Mouse (Mus musculus) testis, adult 2 months (tissue): Measurements from ENCODE around the gene Extl1. TPM values are rescaled to one million over a fixed set of nuclear protein-coding genes. Genes with fewer than 3 reads are reported as not detected.

Experiments used
- H3K27ac ChIP-seq: fragments of 200-500 bp; 2 replicates; pipeline ENCODE4 v1.5.1; 2012; ENCODE audit warnings: low read depth, low read length; ENCODE audit not compliant: control insufficient read depth, insufficient read depth
- H3K27me3 ChIP-seq: fragments of 200-500 bp; 2 replicates; pipeline ENCODE4 v1.6.1; 2012; ENCODE audit warnings: mild to moderate bottlenecking, low read length, moderate library complexity; ENCODE audit not compliant: control insufficient read depth, insufficient read depth
- H3K36me3 ChIP-seq: fragments of 200-500 bp; 2 replicates; pipeline ENCODE4 v1.6.1; 2012; ENCODE audit warnings: mild to moderate bottlenecking, low read length; ENCODE audit not compliant: control insufficient read depth, insufficient read depth
- H3K4me1 ChIP-seq: fragments of 200-500 bp; 2 replicates; pipeline ENCODE4 v1.6.1; 2012; ENCODE audit warnings: low read length; ENCODE audit not compliant: control insufficient read depth, insufficient read depth
- H3K4me3 ChIP-seq: fragments of 200-500 bp; 2 replicates; pipeline ENCODE4 v1.5.1; 2012; ENCODE audit warnings: low read depth, mild to moderate bottlenecking, low read length, moderate library complexity, mixed read lengths; ENCODE audit not compliant: control insufficient read depth
- CTCF ChIP-seq: fragments of 200-500 bp; IDR thresholded peaks from 2 replicates; pipeline ENCODE4 v1.5.1; 2012; ENCODE audit warnings: low read depth, mild to moderate bottlenecking, inconsistent platforms, low read length, moderate library complexity; ENCODE audit not compliant: control insufficient read depth, insufficient read depth, insufficient replicate concordance
- POLR2A ChIP-seq: fragments of 200-500 bp; IDR thresholded peaks from 2 replicates; pipeline ENCODE4 v1.6.1; 2012; ENCODE audit warnings: low read depth, mild to moderate bottlenecking, inconsistent platforms, low read length, moderate library complexity; ENCODE audit not compliant: control insufficient read depth
- polyA plus RNA-seq: library from polyadenylated mRNA; depleted of rRNA; stranded (reverse); fragments of >200 nt; gene quantifications from 2 replicates; pipeline ENCODE4 v1.2.3, GENCODE M21; 2012

Gene Extl1
- polyA plus RNA-seq, 1 experiment = 0.25 TPM

DNA sequence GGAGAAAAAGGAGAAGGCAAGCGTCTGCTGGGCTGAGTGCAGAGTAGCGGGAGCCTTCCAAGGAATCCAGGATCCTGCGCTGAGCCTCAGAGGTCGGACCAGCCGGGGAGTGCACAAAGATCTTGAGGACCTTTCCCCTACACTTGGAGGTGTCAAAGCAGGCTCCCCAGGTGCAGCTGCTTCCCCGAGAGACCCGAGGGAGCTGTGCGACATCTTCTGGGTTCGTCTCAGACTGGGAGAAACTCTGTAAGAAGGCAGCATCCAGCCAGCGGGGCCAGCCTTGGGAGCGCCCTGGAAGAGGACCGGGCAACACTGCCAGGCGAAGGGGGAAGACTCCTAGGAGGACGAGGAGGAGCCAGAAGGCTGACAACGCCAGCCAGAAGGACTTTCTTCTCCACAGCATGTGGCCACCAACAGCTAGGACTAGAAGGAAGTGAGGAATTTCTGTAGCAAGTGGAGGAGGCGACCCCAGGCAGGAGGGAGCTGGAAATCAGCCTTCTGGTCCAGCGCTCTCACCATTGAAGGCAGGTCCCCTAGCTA is 12.3 kb downstream of the Extl1 start:
- H3K4me1 ChIP-seq = peaks cover 10% of the 10 kb centered on the region
- no peak overlapping the region for H3K27ac ChIP-seq
- no peak overlapping the region; the same call in 1 of the 2 replicates for H3K4me3 ChIP-seq
- TF ChIP-seq CTCF (no peak), POLR2A (no peak)
- no peaks in the 10 kb centered on the region for H3K36me3 ChIP-seq
- H3K27me3 ChIP-seq = no peaks in the 10 kb centered on the region; the same call in 1 of the 2 replicates

DNA sequence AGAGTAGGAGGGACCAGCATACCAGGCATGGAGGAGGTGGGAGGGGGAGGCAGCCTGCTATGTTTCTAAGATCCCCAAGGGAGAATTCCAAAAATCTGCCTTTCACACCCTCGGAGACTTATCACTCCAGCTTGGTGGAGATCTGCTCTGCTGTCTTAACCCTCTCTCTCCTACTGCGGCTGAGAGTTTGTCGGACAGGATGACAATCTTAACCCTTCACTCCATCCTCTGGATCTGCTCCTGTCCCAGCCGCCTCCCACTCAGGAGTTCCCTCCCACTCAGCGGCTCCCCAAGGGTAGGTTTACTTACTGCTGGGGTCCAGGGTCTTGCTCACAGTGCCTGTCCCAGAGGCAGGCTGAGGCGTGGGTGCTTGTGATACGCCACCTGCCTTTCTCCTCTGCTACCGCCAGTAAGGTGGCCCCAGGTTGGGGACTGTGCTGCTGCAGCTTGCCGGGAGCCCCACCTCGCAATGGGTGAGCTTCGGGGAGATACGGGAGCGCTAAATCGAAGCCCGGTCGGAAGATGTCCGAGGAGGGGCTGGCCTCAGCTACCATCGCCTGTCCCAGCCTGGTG is 12.9 kb downstream of the Extl1 start:
- no peaks in the 10 kb centered on the region; the same call in 1 of the 2 replicates for H3K27me3 ChIP-seq

DNA sequence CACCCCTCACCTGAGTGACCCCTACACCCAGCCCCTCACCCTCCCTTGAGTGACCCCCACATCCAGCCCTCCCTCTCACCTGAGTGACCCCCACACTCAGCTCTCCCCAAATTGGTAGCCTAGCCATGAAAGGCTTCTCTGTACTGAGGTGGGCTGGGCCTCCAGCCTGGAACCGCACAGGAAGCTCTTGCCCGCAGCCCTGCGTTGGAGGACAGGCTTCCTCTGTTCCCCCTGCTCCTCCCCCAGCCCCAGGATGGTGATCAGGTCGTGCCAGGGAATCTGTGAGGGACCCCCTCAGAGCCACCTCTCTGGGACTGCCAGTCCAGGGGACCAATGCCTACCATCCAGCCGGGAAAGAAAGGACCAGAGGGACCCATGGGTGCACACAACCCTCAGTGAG is 18.4 kb downstream of the Extl1 start:
- peaks cover 2% of the 10 kb centered on the region for H3K4me1 ChIP-seq
- TF ChIP-seq CTCF (no peak), POLR2A (no peak)
- H3K4me3 ChIP-seq = no peak overlapping the region
- H3K27me3 ChIP-seq = no peaks in the 10 kb centered on the region
- no peak overlapping the region for H3K27ac ChIP-seq
- H3K36me3 ChIP-seq = no peaks in the 10 kb centered on the region

More for the DNA sequence above, 12.9 kb downstream of the Extl1 start:
- H3K4me1 ChIP-seq = peaks cover 10% of the 10 kb centered on the region
- H3K4me3 ChIP-seq = no peak overlapping the region; the same call in 1 of the 2 replicates
- H3K36me3 ChIP-seq = no peaks in the 10 kb centered on the region
- TF ChIP-seq CTCF = no peak
- TF ChIP-seq POLR2A = no peak
- H3K27ac ChIP-seq = no peak overlapping the region

DNA sequence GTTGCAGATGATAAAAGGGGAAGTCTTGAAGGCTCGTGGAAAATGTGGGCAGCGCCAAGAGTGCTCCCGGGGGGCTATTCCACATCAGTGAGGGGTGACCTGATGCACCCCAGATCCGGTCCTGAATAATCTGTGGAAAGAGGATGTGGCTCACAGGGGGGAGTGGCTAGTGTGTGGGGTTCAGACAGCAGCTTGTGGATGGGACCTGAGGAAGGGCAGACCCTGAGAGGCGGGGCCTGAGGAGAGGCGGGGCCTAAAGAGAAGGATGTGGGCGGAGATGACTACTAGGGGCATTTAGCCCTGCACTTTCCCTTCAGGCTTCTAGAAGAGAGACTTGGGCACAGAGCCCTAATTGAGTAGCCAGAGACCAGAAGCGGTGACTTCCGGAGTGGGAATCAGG is 21.1 kb downstream of the Extl1 start:
- TF ChIP-seq POLR2A (no peak), CTCF (no peak)
- Histone ChIP-seq H3K27ac (no peak overlapping the region), H3K4me3 (no peak overlapping the region; the same call in 1 of the 2 replicates), H3K36me3 (no peaks in the 10 kb centered on the region), H3K4me1 (peaks cover 3% of the 10 kb centered on the region), H3K27me3 (no peaks in the 10 kb centered on the region)

GRCm38 (mm10) chr4:134362124-134362523 is 21.5 kb downstream of the Extl1 start:
- no peaks in the 10 kb centered on the region for H3K27me3 ChIP-seq
- H3K36me3 ChIP-seq = no peaks in the 10 kb centered on the region
- H3K4me3 ChIP-seq = no peak overlapping the region
- H3K27ac ChIP-seq = no peak overlapping the region
- peaks cover 8% of the 10 kb centered on the region for H3K4me1 ChIP-seq
- TF ChIP-seq POLR2A (no peak), CTCF (no peak)

DNA sequence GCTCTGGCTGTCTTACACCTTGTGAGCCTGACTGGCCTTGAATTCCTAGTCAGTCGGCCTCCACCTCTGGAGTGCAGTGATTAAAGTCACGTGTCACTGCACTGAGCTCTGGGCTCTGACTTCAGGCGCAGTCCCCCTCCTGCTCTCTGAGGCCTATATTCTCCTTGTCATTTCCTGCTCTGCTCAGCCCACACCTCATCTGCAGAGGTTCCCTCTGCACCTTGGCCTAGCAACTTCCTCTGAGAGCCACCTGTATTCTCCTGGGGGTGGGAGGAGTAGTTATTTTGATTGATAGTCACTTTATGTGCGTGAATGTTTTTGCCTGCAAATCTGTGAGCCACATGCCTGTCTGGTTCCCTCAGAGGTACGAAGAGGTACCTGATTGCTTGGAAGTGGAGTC is 22.4 kb downstream of the Extl1 start:
- no peaks in the 10 kb centered on the region for H3K36me3 ChIP-seq
- no peak overlapping the region for H3K4me3 ChIP-seq
- no peak overlapping the region for H3K27ac ChIP-seq
- H3K4me1 ChIP-seq = peaks cover 13% of the 10 kb centered on the region
- H3K27me3 ChIP-seq = no peaks in the 10 kb centered on the region
- no peak for TF ChIP-seq POLR2A

- Histone ChIP-seq H3K27ac (no peak overlapping the region), H3K27me3 (no peaks in the 10 kb centered on the region), H3K36me3 (no peaks in the 10 kb centered on the region), H3K4me1 (peaks cover 13% of the 10 kb centered on the region), H3K4me3 (no peak overlapping the region)
- TF ChIP-seq POLR2A = no peak
- TF ChIP-seq CTCF = no peak
These were observed 24.0 kb downstream of the Extl1 start for GRCm38 (mm10) chr4:134359649-134360048.
